Mouse (Mus musculus): ENCODE data around the gene Hbb-bh1.
"Not testable (repeated sequence)": the region's sequence is repeated elsewhere in the genome, so short reads cannot be mapped to it uniquely, and the experiment has no call there.

Hbb-bh1 gene

DNA sequence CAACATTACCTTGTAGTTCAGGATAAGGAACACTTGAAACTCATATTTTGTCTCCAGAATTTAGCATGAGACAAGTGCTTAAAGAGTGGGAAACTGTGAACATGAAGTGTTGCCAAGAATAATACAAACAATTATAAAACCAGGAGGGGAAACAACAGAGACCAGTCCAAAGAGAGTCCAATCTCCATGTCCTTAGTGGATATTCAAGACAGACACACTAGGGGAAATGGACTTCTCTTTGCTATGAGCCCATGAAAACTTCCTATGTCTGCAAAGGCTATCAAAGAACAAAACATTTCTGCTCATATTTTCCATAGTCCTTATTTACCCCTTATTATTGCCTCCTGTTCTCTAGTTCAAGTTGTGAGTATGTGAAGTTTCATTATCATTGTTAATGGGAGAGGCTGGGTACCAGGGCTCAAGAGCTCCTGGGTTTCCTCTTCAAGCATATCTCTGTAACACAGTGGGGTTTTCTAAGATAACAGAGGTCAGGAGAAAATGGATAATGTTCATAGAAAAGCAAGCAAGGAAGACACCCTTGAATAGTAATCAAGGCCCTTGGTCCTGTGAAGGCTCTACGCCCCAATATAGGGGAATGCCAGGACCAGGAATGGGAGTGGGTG lies 31.6 kb downstream of the Hbb-bh1 start:
- DNase-seq: no peak

GRCm38 (mm10) chr7:103810746-103811145 lies 32.2 kb downstream of the Hbb-bh1 start:
- DNase-seq: no peak

DNA sequence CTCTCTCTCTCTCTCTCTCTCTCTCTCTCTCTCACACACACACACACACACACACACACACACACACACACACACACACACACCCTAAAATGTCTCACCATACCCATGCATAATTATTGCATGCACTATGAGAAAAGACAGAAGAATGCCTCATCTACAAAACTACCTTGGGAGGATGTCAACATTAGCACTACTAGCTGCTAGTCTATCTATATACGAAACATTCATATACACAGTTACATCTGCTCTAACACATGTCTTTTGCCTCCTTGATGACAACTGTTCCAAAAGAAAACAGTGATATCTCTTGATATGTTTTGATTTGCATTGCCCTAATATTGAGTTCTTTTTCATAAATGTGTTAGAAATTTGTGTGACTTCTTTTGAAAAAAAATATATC lies 32.7 kb downstream of the Hbb-bh1 start:
- no peak for DNase-seq

- no peak for DNase-seq
These were observed 33.2 kb downstream of the Hbb-bh1 start for GRCm38 (mm10) chr7:103809801-103810155.

- DNase-seq: no peak
These were observed 33.8 kb downstream of the Hbb-bh1 start for GRCm38 (mm10) chr7:103808971-103809800.

DNA sequence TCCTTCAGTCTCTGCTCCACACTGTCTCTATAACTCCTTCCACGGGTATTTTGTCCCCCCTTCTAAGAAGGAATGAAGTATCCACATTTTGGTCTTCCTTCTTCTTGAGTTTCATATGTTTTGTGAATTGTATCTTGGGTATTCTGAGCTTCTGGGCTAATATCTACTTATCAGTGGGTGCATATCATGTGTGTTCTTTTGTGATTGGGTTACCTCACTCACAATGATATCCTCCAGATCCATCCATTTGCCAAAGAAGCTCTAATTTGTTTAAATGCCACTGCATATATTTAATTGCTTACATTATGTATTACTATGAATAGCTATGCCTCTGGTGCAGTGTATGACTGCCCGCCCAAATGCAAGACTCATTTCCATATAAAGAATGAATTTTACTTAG lies 34.8 kb downstream of the Hbb-bh1 start:
- not testable (repeated sequence) for DNase-seq

DNA sequence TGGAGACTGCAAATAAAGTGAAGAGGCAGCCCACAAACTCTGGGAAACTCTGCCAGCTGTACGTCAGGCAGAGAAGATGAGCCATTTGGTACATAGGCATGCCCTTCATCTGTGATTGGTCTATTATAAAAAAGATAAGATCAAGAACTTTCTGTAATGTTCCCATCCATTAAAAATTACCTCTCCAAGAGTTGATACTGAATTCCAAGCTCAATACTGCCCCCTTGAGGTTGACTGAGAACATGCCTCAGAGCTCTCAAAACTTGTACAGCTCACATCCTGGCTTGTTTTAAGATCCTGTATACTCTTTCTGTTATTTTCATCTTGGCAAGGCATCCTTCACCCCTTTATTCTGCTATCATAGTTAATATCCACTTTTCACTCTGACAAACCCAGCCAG lies 36.1 kb downstream of the Hbb-bh1 start:
- DNase-seq: no peak

DNA sequence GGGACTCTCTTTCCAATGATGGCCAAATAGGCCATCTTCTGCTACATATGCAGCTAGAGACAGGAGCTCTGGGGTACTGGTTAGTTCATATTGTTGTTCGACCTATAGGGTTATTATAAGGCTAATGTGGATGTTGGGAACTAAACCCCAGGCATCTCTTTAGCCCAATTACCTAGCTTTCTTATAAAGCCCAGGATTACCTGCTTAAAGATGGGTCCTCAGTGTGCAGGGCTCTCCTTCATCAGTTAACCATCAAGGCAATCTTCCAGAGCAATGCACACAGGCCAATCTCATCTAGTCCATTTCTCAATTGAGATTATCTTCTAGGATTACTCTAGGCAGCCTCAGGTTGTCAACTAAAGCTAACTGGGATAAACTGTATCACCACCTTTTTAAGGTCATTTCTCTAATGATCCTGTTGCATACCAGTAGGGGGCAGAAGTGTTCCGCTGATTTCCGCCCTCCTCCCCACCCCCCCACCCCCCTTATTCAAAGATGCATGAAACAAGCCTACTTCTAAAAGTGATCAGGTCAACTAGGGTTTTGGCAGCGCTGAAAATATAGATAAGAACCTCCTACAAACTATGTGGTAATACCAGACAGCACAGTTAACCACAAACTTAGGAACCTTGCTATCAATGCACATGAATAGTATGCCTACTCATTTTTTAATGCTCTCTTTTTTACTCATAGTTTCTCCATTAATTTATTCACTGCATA lies 50.1 kb downstream of the Hbb-bh1 start:
- no peak for DNase-seq

- no peak for DNase-seq
These were observed 51.2 kb downstream of the Hbb-bh1 start, which contains the start of gene Olfr67 for GRCm38 (mm10) chr7:103791721-103792120. Olfr67 (minus strand) TSS chr7:103791821.
